Mouse (Mus musculus) right cerebral cortex, adult 2 months (tissue): ENCODE measurements around the gene Trim31.

ENCODE experiments used
- DNase-seq, 2 experiments: peaks; one replicate each; pipeline ENCODE4 v3.0.0; 2021 to 2022; ENCODE audit warnings: low spot score in 2 of 2

Gene Trim31

DNA sequence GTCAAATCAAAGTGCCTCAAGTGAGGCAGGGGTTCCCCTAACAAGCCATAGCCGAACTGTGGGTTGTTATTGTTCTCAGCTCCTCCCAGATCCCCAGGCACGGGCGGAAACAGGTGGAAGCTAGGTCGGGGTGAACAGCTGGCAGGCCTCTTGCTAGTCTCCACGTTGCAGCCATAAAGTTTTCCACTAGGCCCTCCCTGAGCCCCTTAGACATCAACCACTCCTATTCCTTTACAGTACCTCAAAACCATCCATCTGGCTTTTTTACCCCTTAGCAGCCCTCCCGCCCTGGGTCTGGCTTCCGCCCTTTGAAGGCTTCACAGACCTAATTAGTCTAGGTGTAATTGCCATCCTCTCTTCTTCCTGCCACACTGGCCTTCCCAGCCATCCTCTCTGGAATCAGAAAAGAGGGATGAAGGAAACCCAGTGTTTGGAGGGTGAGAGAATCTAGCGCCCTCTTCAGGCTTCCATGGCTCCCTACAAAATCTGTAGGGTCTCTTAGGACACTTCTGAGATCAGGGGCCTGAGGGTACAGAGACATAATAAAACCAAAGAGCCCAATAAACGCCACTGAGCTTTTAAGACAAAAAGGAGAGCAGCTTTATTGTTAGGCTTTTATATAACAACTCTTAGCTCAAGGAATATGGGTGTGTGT, 46.3 kb downstream of the Trim31 start:
- DNase-seq: no peak

DNA sequence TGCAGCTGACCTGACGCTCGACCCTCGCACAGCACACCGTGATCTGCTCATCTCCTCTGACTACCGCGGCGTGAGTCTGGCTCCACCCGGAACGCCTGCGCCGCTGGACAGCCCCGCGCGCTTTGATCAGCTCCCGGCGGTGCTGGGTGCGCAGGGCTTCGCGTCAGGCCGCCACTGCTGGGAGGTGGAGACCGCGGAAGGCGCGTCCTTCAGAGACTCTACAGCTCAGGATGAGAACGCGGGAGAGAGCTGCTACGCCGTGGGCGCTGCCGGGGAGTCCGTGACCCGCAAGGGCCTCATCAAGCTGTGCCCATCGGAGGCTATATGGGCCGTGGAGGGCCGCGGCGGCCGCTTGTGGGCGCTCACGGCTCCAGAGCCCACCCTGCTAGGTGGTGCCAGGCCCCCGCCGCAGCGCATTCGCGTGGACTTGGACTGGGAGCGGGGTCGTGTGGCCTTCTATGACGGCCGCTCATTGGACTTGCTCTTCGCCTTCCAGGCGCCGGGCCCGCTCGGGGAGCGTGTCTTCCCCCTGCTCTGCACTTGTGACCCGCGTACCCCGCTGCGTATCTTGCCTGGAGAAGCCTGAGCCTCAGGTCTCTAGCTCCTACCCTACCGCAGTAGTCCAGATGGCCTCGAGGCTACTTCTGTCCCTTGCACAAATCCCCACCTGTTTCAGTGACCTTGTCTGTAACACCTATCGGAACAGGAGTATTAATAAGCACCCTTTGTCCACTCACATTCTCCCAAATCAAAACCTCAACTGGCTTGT, 49.3 kb downstream of the Trim31 start:
- peak; percentile 62 to 64 for DNase-seq

- DNase-seq: no peak
Measured at GRCm38 (mm10) chr17:36948286-36948685, 50.4 kb downstream of the Trim31 start.

GRCm38 (mm10) chr17:36949265-36949664, 51.3 kb downstream of the Trim31 start:
- no peak for DNase-seq

DNA sequence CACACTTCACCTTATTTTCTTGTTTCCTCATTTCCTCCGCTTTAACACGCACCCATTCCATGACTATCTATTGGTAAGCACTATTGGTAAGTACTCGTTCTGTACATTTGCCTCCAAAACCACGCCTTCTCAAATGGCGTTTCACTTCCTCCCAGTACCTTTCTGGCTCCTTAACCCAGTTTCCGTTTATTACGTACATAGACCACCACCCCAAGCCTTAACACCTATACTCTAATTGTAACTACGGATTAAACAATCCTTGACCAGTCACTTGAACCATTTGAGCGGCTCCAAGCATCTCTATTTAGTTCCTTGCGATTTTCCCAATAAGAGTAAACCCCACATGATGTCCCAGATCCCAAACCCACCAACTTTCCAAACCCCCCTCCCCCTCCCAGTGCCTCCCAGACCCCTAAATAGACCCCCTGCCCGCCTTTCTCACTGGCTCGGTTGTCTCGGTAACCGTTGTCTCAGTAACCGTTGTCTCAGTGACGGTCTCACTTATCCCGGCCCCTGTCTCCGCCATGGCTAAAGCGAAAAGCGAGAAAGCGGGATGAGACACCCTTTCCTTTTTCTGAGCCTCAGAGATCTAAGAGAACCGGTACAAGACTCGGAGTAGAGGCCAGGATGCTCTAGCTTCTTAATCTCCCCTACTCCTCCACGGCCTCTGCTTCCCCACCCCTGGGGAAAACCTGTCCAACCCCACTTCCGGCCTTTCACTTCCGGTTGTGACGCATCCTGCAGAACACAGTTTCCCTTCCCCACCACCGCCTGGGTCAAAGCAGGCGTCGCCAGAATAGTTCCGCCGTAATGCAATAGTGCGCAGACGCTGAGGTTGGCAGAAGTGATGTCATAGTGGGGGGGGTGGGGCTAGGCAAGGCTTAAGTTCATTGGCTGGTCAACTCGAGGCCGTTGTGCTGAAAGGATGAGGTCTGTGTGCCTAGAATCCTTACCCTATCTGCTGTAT, 53.3 kb downstream of the Trim31 start, which contains the start of gene Ppp1r11:
Gene Ppp1r11 (minus strand): TSS at position 761 of the 967 bp plus-strand sequence.
- peak; percentile 96 to 97 for DNase-seq

DNA sequence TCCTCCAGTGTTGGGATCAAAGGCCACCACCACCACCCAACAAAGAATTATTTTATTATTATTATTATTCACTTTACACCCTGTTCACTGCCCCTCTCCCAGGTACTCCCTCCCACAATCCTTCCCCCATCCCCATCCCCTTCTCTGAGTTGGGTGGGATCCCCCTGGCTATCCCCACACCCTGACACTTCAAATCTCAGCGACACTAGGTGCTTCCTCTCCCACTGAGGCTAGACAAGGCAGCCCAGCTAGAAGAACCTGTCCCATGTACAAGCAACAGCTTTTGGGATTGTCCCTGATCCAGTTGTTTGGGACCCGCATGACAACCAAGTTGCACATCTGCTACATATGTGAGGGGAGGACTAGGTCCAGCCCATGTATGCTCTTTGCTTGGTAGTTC, 54.7 kb downstream of the Trim31 start:
- no peak for DNase-seq

DNA sequence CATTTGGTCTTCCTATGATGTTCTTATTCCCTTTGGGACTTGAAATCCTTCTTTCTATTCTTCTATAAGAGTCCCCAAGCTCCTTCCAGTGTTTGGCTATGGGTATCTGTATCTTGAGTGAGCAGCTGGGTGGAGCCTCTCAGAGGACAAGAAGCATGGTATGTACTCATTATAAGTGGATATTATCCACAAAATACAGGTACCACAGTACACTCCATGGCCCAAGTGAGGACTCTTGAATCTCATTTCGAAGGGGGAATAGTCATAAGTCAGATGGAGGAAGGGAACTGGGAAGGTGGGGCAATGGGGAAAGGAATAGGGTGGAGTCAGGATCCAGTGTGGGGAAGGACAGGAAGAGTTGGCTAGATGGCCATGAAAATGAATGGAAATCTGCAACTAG, 55.1 kb downstream of the Trim31 start:
- DNase-seq: no peak

DNA sequence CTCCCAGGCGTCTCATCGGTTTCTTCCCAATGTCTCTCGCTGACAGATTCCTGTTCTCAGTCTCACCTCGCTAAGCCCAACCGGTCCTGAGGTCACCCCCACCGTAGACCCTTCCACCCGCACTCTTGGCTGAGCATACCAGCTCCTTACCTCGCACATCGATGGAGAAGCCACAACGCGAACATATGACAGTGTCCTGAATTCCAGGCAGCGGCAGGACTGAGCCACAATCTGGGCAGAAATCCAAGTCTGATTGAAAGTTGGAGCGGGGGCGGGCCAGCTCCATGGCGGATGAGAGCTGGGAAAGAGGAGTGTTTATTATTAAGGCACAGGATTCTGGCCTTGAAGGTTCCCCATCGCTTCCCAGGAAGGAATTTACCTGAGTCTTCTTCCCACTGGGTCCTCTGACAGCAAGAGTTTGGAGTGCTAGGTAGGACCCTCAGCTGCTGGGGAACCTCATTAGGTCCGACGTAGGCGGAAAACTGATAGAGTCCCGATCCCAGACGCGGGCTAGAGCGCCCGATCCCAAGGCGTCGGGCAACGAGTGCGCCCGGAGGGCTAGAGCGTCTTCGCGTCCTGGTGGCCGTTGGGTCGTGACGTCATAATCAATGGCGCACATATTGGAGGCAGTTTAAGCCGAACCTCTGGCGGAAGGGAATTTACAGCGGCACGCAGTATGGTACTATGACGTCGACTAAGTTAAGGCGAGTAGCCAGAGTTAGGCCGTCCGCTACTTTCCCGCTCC, 60.3 kb downstream of the Trim31 start, which contains the start of the genes Znrd1 and Znrd1as:
Gene Znrd1 (minus strand): TSS at position 561 of the 745 bp plus-strand sequence.
Gene Znrd1as (plus strand): TSS at position 594 of the 745 bp plus-strand sequence.
- DNase-seq: peak; percentile 96 to 97

GRCm38 (mm10) chr17:36958884-36959283, 61.0 kb downstream of the Trim31 start:
- DNase-seq: no peak
